Mouse (Mus musculus) forebrain, postnatal 0 days (tissue): ENCODE data around the gene Rpl9. TPM values are rescaled to one million over a fixed set of nuclear protein-coding genes. Genes with fewer than 3 reads are reported as not detected.

Source experiments
- ATAC-seq: fragments of 200-750 bp; cut with Nextera tagmentation; 2 replicates; pipeline ENCODE4 v1.8.0; 2017; ENCODE audit warnings: mild to moderate bottlenecking, moderate library complexity
- DNase-seq: peaks from one replicate; pipeline ENCODE4 v3.0.0-alpha.2; 2015
- H3K27ac ChIP-seq: fragments of 300-500 bp; sonication (generic); 2 replicates; pipeline ENCODE4 v1.5.1; 2014; ENCODE audit warnings: low read depth, mild to moderate bottlenecking, antibody characterized with exemption, low read length, moderate library complexity, mixed read lengths
- H3K27me3 ChIP-seq: fragments of 300-500 bp; sonication (generic); 2 replicates; pipeline ENCODE4 v1.6.1; 2014; ENCODE audit warnings: mild to moderate bottlenecking, low read length, mixed read lengths; ENCODE audit not compliant: insufficient read depth
- H3K36me3 ChIP-seq: fragments of 300-500 bp; sonication (generic); 2 replicates; pipeline ENCODE4 v1.6.1; 2014; ENCODE audit warnings: mild to moderate bottlenecking, moderate library complexity; ENCODE audit not compliant: insufficient read depth
- H3K4me1 ChIP-seq: fragments of 300-500 bp; sonication (generic); 2 replicates; pipeline ENCODE4 v1.6.1; 2014; ENCODE audit warnings: antibody characterized with exemption; ENCODE audit not compliant: insufficient read depth
- H3K4me2 ChIP-seq: fragments of 300-500 bp; sonication (generic); 2 replicates; pipeline ENCODE4 v1.6.1; 2014; ENCODE audit warnings: low read depth, mild to moderate bottlenecking, moderate library complexity
- H3K4me3 ChIP-seq: fragments of 300-500 bp; sonication (generic); 2 replicates; pipeline ENCODE4 v1.5.1; 2014; ENCODE audit warnings: low read depth, low read length, mixed read lengths
- H3K9ac ChIP-seq: fragments of 300-500 bp; sonication (generic); 2 replicates; pipeline ENCODE4 v1.6.1; 2014; ENCODE audit warnings: mild to moderate bottlenecking
- H3K9me3 ChIP-seq: fragments of 300-500 bp; sonication (generic); 2 replicates; pipeline ENCODE4 v1.6.1; 2016; ENCODE audit warnings: low read length
- CTCF ChIP-seq: sonication (generic); IDR thresholded peaks from 2 replicates; pipeline ENCODE4 v1.5.1; 2016; ENCODE audit warnings: antibody characterized with exemption, control low read depth, low read depth
- WGBS: fragments of 180-500 bp; shearing (Covaris S2); extraction: QIAGEN DNeasy Blood & Tissue Kit; methylation state at CpG from one replicate; pipeline ENCODE4 v1.1.7; 2014; 5-methylcytosine and 5-hydroxymethylcytosine counted together
- polyA plus RNA-seq: library from polyadenylated mRNA; unstranded; fragments of >200 nt; fragmentation: Nextera tagmentation; extraction: Ambion mirVana; gene quantifications from 2 replicates; pipeline ENCODE4 v1.2.1, GENCODE M21; 2015
- total RNA-seq: library from RNA; depleted of rRNA; stranded (reverse); fragments of >200 nt; gene quantifications from 2 replicates; pipeline ENCODE4 v1.2.3, GENCODE M21; 2014; rRNA removed

Rpl9 gene
- total and polyA plus RNA-seq, 2 experiments from 2014 or later = 694 to 1,175 TPM

GRCm38 (mm10) chr5:65340167-65340566 is 51.1 kb downstream of the Rpl9 start:
- ATAC-seq (no peak), DNase-seq (no peak)
- H3K9me3 ChIP-seq = no peaks in the 10 kb centered on the region
- 65% methylated on average over 4 of the region's 4 CpGs for WGBS
- H3K4me1 ChIP-seq = 0 out of 2 replicates have a peak, but pooled peaks cover 5% of the 10 kb centered on the region
- TF ChIP-seq CTCF = no peak
- no peak overlapping the region for H3K9ac ChIP-seq
- no peaks in the 10 kb centered on the region for H3K36me3 ChIP-seq
- no peak overlapping the region for H3K27ac ChIP-seq
- H3K27me3 ChIP-seq = no peaks in the 10 kb centered on the region
- no peak overlapping the region for H3K4me2 ChIP-seq
- no peak overlapping the region for H3K4me3 ChIP-seq

- H3K27ac ChIP-seq = no peak overlapping the region
- no peak for DNase-seq
- WGBS = 89% methylated on average over 6 of the region's 6 CpGs
- no peak overlapping the region for H3K9ac ChIP-seq
- TF ChIP-seq CTCF = 0 out of 2 replicates have a peak, but pooled peaks have one; percentile 5
- H3K4me1 ChIP-seq = 0 out of 2 replicates have a peak, but pooled peaks cover 5% of the 10 kb centered on the region
- H3K36me3 ChIP-seq = no peaks in the 10 kb centered on the region
- H3K27me3 ChIP-seq = no peaks in the 10 kb centered on the region
- H3K4me2 ChIP-seq = no peak overlapping the region
- no peak for ATAC-seq
- H3K9me3 ChIP-seq = no peaks in the 10 kb centered on the region
- no peak overlapping the region for H3K4me3 ChIP-seq
These were observed 52.9 kb downstream of the Rpl9 start for GRCm38 (mm10) chr5:65338394-65338793.

Other genes starting within 250 kb of the Rpl9 start
- 16.5 and 21.9 TPM in 2 replicates for gene Wdr19, start 191.7 kb downstream of the Rpl9 start, total RNA-seq
- 6.3 and 7.7 TPM in 2 replicates for gene Wdr19, start 191.7 kb downstream of the Rpl9 start, polyA plus RNA-seq
- 17.7 and 37.9 TPM in 2 replicates for gene Rfc1, start 55.8 kb downstream of the Rpl9 start, total RNA-seq
- gene Rfc1, start 55.8 kb downstream of the Rpl9 start, polyA plus RNA-seq = 25.2 and 27.8 TPM in 2 replicates
- gene Klb, start 43.1 kb downstream of the Rpl9 start, total RNA-seq = 0.08 and 0.29 TPM in 2 replicates
- 0.05 TPM in 1 of 2 replicates, not detected in the other for gene Klb, start 43.1 kb downstream of the Rpl9 start, polyA plus RNA-seq
- gene Lias, start 53 bp upstream of the Rpl9 start, total RNA-seq = 35.6 and 41.5 TPM in 2 replicates
- 66.4 and 66.5 TPM in 2 replicates for gene Lias, start 53 bp upstream of the Rpl9 start, polyA plus RNA-seq
- 28.0 TPM in 2 replicates for gene Ugdh, start 44.5 kb upstream of the Rpl9 start, total RNA-seq
- gene Ugdh, start 44.5 kb upstream of the Rpl9 start, polyA plus RNA-seq = 29.6 and 33.5 TPM in 2 replicates
- not detected in 2 replicates for gene Gm43552, start 101.4 kb upstream of the Rpl9 start, total RNA-seq
- gene Gm43552, start 101.4 kb upstream of the Rpl9 start, polyA plus RNA-seq = 1.3 TPM in 1 of 2 replicates, not detected in the other
- 139 and 158 TPM in 2 replicates for gene Smim14, start 145.7 kb upstream of the Rpl9 start, total RNA-seq
- 255 and 269 TPM in 2 replicates for gene Smim14, start 145.7 kb upstream of the Rpl9 start, polyA plus RNA-seq
- 44.8 and 55.8 TPM in 2 replicates for gene Ube2k, start 145.8 kb upstream of the Rpl9 start, total RNA-seq
- gene Ube2k, start 145.8 kb upstream of the Rpl9 start, polyA plus RNA-seq = 172 and 207 TPM in 2 replicates